Mouse (Mus musculus) myocyte (in vitro differentiated cells): ENCODE results near the gene Mrpl20.

Experiments
- POLR2AphosphoS2 ChIP-seq: IDR thresholded peaks from one replicate; pipeline ENCODE4 v1.6.1; 2011; ENCODE audit warnings: low read depth, control low read depth; ENCODE audit not compliant: insufficient read length
- SRF ChIP-seq: IDR thresholded peaks from one replicate; pipeline ENCODE4 v1.6.1; 2011; ENCODE audit warnings: low read depth; ENCODE audit not compliant: control insufficient read depth, insufficient read length
- USF1 ChIP-seq: IDR thresholded peaks from one replicate; pipeline ENCODE4 v1.6.1; 2011; ENCODE audit warnings: low read depth, mild to moderate bottlenecking, control low read depth, moderate library complexity

DNA sequence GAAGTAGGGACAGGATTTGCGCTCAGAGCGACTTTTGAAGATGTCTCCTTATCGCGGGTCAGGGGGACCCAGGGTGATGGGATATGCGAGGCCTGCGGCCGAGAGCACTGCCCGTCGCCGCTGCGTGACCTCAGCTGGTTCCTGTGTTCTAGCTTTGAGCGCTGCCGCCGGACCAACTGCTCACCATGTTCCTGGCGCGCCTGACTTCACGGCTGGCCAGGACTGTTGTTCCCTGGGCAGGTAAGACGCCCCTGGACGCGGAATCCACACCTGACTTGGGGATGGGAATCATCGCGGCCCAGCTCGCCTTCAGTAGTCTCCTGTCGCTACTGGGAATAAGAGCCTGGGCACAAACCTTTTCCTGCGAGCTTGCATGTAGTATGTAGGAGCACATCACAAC lies 29.2 kb downstream of the Mrpl20 start:
- TF ChIP-seq USF1 (no peak), SRF (no peak), POLR2AphosphoS2 (no peak)
